Mouse (Mus musculus) ES-Bruce4 (cell line): ENCODE results near the gene Ttc39a.

ENCODE experiments used
- CTCF ChIP-seq: IDR thresholded peaks from one replicate; pipeline ENCODE4 v1.8.1; 2011; ENCODE audit warnings: low read depth, low read length
- EP300 ChIP-seq: IDR thresholded peaks from 2 replicates; pipeline ENCODE4 v1.6.1; 2011; ENCODE audit warnings: low read depth, low read length; ENCODE audit not compliant: insufficient read depth
- POLR2A ChIP-seq: IDR thresholded peaks from one replicate; pipeline ENCODE4 v1.8.1; 2011; ENCODE audit warnings: low read length; ENCODE audit not compliant: insufficient read depth

- no peak for TF ChIP-seq CTCF
- TF ChIP-seq POLR2A, result no peak
- TF ChIP-seq EP300, result no peak
These were observed 13.1 kb upstream of the Ttc39a start for GRCm38 (mm10) chr4:109393229-109393779.
